Mouse (Mus musculus) v-Abl transformed pro-B cells (cell line): ENCODE results near the gene Stpg1.

Source experiments
- in situ Hi-C, 2 experiments: fragments of 400-800 bp; cut with MboI; formaldehyde crosslinking; loops; one replicate each; pipeline ENCODE4 v1.15.1; 2025; ENCODE audit not compliant: unreplicated experiment in 2 of 2

Stpg1 gene

DNA sequence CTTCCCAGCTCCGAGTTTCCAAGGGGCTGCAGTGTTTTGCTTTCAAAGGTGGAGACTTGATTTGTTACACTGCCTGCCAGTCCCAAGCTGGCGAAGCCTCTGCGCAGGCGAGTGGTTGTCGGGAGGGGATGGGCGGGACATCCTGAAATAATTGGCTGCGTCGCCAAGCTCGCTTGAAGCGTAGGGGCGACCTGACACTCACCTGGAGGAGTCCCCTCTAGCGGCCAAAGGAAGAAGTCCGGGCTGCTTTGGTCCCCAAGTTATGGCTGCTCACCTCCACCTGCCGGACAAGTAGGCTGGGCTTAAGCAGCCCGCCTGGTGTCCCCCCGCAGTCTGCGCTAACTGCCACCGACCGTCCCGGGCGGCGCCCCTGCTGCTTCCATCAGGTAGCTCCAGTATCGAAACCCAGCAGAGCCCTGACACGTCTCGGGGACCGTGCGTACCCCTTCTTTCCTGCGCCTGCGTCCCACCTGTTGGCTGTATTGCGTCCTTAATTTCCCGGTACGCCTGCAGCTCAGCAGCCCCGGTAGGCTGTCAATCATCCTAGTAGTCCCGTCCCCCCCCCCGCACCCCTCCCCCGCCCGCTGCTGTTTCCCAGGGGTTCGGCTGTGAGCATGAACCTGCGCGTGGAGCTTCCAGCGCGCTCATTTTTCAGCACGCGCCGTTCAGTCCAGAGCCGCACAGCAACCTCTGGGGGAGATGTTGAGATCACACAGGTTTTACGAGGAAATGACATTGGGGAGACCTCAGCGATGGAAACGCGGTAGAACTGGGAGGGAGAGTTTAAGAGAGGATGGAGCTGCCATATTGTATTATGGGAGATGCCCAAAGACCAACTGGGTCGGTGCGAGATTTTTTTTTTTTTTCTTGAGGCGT, at the start of gene Stpg1, which contains the start of gene Nipal3:
Gene Stpg1, plus strand, starts transcription at position 270 of the 876 bp plus-strand sequence.
Gene Nipal3, minus strand, starts transcription at position 518 of the 876 bp plus-strand sequence.
- in situ Hi-C loops = loop anchor here in 1 of 2 experiments (10.0 kb wide), 1 partner anchor 50 kb away; no protein-coding TSS in a partner anchor

DNA sequence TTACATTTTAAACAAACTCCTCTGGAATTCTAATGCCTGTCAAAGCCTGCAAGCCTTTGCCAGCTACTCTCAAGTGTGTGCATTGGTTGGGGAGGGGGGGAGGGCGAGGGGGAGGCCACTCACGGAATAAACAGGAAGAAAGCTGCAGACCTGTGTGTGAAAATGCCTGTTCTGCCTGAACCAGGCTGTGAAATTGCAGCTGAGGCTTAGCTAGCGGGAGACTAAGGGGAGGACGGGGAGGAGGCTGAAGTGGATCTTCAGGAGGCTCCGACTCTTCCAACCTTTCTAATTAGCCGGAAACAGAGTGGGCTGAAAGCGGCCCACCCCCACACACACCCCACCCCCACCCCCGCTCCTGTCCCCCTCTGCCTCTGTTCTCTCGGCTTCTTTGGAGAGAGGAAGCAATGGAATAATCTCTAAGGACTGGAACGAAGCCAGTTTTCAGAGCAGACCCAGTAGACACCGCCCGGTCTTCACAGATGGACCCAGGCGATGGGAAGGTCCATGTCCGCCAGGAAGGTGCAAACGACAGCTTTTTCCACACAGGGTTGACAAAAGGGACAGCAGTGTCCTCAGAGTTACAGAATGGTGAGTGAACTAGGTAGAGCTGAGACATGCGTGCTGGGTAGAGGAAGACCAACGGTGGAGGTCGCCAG, 43.1 kb upstream of the Stpg1 start:
- in situ Hi-C loops = no loop called here

DNA sequence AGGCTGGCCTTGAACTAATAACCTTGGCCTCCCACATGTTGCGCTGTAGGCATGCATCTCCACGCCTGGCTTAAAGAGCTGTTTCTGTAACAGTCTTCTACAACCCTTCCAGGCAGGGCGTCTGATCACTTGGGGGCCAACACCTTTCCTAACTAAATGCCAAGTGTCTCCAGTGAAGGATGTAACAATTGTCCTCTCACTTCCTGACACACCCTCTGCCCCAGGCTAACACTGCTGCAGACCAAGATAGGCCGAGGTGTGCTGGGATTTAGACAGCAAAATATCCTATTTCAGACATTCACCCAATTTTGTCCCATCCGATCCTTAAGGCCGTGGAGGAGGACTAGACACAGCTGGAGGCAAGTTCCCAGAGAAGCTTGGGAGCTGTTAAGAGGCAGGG, 41.4 kb upstream of the Stpg1 start:
- in situ Hi-C loops = no loop called here

DNA sequence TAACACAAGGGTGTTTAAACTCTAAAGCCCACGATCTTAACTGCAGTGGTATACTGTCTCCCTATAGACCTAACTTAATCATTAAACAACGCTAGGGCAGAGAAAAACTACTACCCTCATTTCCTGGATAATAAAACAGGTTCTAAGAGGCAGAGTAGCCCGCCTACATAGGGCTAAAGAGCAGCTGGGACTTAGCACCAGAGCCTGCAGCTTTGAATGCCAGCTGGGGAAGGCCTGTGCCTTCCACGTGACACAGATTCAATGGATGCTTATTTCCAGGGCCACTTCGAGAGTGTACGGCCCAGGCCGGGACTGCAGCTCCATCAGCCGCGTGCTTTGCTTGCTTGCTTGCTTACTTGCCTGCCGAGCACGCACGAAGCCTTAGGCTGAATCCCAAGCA, 41.0 kb upstream of the Stpg1 start:
- in situ Hi-C loops = no loop called here

DNA sequence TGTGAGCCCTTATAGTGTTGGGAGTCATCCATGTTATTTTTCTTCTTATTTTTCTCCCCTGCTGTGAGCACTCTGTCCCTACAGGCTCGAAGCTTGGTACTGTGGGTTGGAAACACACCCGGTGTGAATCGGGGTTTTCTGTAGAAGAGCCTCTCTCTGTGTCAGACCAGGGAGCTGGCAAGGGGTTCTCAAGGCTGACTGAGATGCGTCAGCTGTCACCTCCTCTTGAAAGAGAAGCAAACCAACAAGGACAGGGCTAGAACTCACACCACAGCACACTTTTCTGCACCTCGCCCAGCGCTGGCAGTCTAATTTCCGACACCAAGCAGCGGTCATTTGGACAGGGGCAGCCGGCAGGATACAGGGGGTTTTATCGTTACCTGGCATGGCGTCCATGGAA, 31.2 kb upstream of the Stpg1 start:
- in situ Hi-C loops = no loop called here

DNA sequence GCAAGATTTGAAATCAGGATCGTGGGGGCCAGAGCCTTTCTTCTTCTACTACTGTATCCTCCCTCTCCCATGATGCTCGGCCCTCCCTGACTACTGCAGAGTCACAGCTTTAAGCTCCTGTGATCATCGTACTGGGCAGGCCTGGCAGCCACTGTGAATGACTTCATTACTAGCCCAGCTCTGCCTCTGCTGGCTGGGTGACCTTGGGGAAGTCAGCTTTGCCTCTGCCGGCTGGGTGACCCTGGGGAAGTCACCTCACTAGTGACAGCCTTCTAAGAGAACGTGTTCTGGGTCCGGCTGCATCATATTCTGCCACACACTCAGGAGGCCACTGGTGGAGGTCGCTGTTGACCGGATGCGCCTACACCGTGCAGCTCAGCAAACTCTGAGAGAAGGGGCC, 16.7 kb upstream of the Stpg1 start:
- in situ Hi-C loops = no loop called here

DNA sequence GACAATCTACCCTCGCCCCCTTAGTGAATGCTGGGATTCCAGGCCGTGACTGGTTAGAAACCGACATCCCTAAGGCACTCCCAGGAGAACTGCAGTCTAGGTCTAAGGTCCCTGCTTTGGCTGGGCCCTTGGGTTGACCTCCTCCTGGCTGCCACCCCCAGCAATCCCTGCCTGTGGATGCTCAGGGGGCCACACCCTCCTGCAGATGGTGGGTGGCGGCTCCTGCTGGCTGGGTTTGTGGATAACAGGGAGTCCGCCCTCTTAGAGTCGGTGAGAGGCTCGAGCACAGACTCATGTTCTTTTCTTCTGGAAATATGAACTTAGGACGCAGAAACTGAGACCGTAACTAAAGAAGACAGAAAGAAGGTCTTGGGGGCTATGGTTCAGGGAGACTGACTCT, 14.2 kb upstream of the Stpg1 start:
- in situ Hi-C loops = loop anchor here in 1 of 2 experiments (5.0 kb wide), 1 partner anchor 33 kb away; no protein-coding TSS in a partner anchor

DNA sequence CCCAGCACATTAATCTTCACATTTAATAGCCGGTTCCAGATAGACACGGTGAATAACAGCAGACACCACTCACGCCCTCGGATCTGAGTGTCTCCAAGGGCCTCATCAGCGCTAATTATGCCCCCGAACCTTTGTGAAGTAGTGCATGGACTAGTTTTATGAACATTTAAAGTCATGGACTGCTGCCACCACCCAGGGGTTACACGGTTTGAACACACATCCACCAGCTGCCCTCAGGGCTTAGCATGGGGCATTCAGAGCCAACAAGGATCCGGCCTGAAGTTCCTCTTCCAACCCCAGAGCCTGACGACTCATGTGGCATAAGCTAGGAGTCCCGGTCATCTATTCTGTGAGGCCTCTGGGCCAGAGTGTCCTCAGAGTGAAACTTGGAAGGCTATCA, 9.5 kb upstream of the Stpg1 start:
- in situ Hi-C loops = no loop called here

DNA sequence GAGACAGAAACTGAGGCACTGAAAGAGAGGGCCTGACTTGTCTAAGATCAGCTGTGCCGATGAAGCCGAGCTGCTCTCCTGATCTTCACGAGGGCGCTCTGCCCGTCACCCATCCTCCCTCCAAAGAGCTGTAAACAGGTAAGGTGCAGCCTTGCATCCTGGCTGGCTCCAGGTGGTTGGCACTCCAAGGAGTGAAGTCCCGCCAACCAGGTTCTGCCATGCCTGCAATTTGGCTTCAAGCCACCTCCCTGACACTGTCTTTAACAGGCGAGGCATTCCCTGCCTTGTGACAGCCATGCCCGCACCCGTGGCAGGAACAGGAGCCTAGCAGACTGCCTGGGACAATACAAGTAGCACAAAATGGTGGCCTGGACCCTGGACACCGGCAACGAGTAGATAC, 8.2 kb upstream of the Stpg1 start:
- in situ Hi-C loops = no loop called here

DNA sequence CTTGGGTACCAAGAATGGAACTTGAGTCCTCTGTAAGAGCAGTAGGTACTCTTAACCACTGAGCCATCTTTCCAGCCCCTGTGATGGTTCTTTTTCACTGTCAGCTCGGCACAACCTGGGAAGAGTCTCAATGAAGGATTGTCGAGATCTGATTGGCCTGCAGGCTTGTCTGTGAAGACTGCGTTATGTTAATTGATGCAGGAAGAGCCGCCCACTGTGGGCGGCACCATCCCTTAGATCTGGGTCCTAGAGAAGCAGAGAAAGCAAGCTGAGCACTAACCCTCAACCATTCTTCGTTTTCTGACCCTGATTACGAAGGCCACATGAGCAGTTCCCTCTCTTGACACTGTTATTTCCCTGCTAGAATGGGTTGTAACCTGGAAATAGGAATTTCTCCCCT, 5.3 kb upstream of the Stpg1 start:
- in situ Hi-C loops = no loop called here

DNA sequence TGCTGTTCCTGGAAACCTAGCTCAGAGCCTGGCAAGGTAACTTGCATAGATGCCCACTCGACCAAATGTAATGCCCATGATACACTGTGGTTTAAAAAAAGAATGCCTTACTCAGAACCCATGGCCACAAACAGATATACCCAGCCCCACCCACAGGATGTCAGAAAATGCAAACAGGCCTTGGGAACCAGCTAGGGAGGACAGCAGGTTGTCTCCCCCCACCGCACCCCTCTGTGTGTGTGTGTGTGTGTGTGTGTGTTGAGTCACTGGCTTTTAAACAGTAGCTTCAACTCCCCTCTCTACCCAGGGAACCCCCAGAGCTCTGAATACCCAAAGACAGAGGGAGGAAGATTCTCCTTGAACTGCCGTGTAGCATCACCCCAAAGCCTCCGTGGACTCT, 1.3 kb upstream of the Stpg1 start:
- in situ Hi-C loops = loop anchor here in 1 of 2 experiments (10.0 kb wide), 1 partner anchor 48 kb away; no protein-coding TSS in a partner anchor

DNA sequence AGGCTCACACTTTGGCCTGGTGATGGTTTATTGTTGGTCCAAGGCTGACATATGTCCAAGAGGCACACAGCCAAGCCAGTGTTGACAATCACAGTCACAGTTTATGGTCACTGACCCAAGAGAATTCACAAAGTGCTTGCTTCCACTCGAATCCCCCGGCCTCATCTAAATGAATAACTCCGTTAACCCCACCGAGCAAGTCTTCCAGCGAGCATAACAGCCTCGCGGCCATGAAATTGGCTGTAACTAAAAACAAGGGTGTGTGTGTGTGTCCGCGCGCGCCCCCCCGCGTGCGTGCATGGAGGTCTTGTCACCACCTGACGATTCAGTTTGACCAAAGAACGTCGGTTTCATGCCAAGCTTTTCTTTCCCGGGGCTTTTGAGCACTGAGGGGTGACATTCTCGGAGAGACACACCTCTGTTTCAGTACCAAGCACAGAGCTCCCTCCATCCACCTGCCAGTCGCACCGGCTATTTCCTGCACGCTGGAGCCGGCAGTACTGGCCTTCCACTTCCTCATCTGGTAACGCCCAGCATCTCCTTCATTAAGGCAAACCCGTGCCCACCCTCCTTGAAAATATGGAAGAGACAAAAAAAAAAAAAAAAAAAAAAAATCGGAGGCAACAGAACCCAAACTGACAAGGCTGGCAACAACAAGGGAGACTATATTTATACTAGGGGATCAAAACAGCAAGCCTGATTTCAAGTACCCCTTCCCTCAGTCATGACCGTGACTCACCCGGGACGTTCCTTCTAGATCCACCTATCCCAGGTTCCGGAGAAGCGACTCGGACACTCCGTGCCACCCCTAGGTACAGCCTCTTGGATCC, 684 bp upstream of the Stpg1 start:
- in situ Hi-C loops = loop anchor here in 1 of 2 experiments (10.0 kb wide), 1 partner anchor 49 kb away; no protein-coding TSS in a partner anchor

DNA sequence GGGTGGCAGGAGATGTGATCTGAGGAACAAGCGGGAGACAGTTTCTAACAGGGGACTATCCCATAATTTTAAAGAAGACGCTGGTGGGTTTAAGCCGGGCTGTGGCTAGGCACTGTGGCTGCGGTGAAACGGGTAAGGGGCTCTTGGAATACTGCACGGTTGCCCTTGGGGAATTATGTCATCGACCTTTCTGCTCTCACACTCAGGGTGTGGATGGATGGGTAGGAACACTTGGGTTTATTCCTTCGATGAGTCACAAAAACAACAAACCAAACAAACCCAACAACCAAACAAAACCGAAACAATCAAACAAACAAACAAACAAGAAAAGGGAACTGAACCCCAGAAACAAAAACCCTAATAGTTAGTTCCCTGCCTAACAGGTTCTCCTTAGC, 804 bp downstream of the Stpg1 start:
- in situ Hi-C loops = loop anchor here in 1 of 2 experiments (10.0 kb wide), 1 partner anchor 51 kb away; no protein-coding TSS in a partner anchor

DNA sequence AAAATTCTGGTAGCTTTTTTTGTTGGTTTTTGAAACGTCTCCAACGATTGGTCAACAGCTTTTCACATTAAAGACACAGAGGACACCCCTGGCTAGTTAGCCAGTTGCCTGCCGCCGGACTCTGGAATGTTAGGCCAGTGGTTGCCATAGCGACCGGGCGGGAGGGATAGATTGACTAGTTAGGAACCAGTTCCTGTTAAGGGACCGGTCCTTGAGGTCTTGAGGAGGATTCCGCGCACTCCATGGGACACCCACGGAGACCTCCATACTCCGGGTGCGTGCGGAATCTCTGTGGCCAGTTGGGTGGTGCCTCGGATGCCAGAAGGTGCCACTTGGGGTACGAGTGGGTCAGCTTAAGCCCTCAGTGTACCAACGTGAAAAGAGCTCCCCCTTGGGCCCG, 1.2 kb downstream of the Stpg1 start:
- in situ Hi-C loops = loop anchor here in 1 of 2 experiments (10.0 kb wide), 1 partner anchor 51 kb away; no protein-coding TSS in a partner anchor

DNA sequence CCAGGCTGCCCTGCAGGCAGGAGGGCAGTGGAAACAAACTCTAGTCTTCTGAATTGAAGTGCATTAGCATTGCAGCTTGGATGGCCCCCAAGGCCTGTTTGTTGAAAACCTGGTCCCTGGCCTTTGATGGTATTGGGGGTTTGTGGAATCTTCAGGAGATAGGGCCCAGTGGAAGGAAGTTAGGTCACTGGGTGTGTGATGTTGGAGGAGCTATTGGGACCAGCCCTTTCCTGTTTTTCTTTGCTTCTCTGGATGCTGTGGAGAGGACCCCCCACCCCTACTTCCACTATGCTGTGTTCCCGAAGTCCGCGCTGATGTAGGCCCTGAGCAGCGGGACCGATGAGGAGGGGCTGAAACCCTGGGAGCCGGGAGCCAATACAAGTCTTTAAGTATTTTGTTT, 3.5 kb downstream of the Stpg1 start:
- in situ Hi-C loops = loop anchor here in 1 of 2 experiments (10.0 kb wide), 1 partner anchor 53 kb away; no protein-coding TSS in a partner anchor

DNA sequence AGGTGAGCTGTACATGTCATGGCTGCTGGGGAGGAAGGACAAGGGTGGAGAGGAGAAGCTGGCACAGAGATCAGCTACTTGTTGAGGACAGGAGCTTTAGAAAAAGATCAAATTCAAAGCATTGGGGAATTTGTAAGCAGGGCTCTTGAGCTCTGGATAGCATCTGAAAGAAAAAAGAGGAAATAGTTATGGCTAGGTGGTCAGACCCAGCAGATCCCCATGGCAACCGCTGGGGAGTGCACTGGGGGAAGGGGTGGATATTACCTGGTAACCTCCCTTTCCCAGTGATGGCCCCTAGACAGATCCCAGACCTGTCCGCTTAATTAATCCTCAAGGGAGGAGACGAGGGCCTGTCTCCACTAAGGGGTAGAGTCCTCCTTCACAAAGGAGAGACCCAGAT, 5.2 kb downstream of the Stpg1 start:
- in situ Hi-C loops = loop anchor here (10.0 to 25.0 kb wide), 3 partner anchors 55 to 437 kb away; partner anchors contain the start of gene Hmgcl (in 2 of the 2)

DNA sequence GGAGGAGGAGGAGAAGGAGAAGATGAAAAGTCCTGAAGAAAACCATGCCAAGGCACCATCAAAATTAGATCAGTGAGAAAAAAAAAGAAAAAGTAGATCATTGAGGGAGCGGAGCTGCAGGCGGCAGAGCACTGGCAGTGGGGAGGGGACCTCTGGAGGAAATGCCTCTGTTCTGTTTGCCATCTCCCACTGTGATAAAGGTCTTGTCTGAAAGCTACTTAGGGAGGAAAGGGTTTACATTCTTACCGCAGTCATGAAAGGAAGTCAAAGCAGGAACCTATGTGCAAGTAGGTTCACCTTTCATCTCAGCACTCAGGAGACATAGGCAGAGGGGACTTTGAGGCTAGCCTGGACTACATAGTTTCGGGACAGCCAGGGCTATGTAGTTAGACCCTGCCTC, 7.0 kb downstream of the Stpg1 start:
- in situ Hi-C loops = loop anchor here (10.0 to 25.0 kb wide), 2 partner anchors 117 to 436 kb away; partner anchors contain the start of gene Hmgcl (in 2 of the 2)

DNA sequence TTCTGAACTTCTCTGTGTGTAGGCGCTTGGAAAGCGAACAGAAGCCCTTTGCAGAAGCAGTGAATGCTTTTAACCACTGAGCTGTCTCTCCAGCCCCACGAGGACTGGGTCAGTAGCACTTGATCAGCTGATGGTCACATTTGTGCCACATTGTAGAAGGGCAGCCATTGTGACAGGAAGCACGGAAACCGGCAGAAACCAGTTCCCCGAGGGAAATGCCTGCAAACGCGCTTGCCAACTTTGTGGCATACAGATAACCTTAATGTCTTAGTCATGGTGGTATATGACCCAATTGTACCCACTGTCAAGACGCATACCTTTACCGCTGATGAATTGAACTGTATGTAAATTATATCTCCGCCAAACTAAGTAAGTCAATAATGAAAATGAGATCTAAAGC, 11.2 kb downstream of the Stpg1 start:
- in situ Hi-C loops = loop anchor here (10.0 to 25.0 kb wide), 2 partner anchors 121 to 432 kb away; partner anchors contain the start of gene Hmgcl (in 2 of the 2)

DNA sequence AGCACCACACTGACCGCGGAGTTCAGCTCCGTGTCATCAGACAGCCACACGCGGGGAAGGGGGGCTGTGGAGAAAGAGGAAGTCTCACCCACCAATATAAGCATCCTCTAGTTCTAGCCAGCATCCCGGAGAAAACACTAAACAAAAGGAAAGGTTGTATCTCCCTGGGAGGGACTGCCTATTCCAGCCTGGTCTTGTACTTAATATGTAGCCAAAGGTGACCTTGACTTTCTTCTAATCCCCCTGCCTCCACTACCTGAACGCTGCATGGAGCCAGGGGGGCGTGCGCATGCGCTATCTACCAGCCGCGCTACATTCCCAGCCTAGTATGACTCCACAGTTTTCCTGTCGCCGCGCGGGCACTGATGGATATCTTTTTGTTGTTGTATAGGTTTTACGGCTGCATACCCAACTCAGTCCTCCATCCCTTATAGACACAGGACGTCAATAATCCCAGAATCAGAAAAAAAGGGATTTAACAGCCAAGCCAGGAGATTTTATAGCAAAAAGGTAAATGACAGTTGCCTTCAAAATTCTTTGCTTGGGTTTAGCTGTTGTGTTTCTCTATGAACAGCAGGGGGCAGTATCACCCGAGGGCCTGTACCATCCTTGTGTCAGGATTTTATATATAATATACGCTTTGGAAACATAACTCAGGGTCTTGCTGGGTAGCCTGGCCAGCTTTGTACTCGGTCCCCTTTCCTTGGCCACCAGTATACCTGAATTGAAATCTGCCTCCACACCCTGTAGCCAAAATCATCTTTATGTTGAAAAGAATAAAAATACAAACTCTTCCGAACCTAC, 13.2 kb downstream of the Stpg1 start:
- in situ Hi-C loops = loop anchor here (10.0 to 25.0 kb wide), 2 partner anchors 123 to 430 kb away; partner anchors contain the start of gene Hmgcl (in 2 of the 2)
